Mouse (Mus musculus) left cerebral cortex, adult 8-10 months (tissue): Measurements from ENCODE around the gene 3100002H09Rik. TPM values are rescaled to one million over a fixed set of nuclear protein-coding genes. Genes with fewer than 3 reads are reported as not detected.

ENCODE experiments used
- DNase-seq, 2 experiments: peaks; one replicate each; pipeline ENCODE4 v3.0.0; 2022; ENCODE audit warnings: low spot score in 2 of 2
- total RNA-seq, 4 experiments: library from RNA; stranded (reverse); gene quantifications; 2 replicates each; pipeline ENCODE4 v1.2.4; 2022

The 3100002H09Rik gene
- total RNA-seq, 4 experiments from 2014 or later, result 0.53 to 0.74 (median 0.57) TPM; not detected in 1

DNA sequence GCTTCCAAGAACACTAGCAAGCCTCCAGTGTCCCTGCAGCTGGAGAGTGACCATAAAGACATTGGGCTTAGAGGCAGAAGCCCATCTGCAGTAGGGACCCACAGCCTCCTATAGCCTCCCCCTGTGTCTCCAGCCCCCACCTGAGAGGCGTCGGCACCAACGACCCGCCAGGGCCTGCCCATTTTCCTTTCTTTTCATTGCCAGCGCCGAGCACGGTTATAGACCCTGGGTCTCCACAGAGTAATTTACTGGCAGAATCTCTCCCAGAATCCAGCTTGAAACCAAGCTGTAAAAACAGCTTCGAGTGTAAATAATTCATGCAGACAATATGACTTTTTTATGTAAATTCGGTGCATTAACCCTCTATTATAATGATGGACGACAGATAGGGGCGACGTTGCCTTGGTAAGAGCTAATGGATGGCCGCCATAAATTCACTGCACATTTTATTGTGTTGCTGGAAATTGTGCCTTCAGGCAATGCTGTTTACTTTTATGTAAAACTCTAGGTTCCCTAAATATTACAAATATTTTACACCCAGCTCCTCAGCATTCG is 4.9 kb upstream of the 3100002H09Rik start:
- no peak for DNase-seq

- no peak for DNase-seq
Measured at GRCm38 (mm10) chr4:124614189-124614588, 3.6 kb upstream of the 3100002H09Rik start.

GRCm38 (mm10) chr4:124611768-124612167 is 1.2 kb upstream of the 3100002H09Rik start:
- DNase-seq, result no peak

DNA sequence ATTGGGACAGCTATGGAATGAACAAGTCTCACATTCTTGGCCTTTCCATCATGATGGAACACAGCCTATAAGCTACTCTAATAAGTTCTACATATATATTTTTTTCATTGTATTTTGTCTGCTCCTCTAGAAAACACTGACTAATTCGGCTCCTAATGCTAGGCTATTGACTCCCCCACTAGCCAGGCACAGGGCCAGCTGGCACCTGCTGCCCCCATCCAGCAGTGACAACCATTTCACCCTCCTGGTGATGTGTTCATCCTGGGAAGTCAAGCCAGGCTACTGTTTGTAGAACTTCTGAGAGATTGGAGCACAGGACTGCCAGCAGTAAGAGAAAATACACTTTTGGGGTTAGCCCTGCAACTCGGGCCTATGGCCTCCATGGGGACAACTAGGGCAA is 537 bp downstream of the 3100002H09Rik start:
- DNase-seq, result no peak

DNA sequence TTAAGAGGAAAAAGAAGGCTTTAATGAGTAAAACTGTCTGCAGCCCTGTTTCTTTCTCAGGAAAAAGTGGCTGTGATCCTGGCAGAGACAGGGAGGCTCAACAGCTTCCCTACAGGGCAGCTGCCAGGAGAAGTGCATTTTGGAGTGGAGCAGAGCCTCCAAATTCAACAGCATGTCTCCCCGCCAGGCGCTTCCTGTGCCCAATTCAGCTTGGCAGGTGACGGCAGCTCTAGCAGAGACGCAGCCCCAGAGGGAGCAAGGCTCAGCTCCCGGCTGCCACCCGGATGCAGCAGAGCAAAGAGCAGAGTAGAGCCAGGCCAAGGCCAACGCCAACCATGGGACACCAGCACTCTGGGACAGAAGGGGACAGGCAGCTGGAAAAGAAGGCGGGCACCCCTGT is 3.4 kb downstream of the 3100002H09Rik start:
- DNase-seq, result no peak

GRCm38 (mm10) chr4:124606180-124606579 is 4.4 kb downstream of the 3100002H09Rik start:
- DNase-seq, result no peak

DNA sequence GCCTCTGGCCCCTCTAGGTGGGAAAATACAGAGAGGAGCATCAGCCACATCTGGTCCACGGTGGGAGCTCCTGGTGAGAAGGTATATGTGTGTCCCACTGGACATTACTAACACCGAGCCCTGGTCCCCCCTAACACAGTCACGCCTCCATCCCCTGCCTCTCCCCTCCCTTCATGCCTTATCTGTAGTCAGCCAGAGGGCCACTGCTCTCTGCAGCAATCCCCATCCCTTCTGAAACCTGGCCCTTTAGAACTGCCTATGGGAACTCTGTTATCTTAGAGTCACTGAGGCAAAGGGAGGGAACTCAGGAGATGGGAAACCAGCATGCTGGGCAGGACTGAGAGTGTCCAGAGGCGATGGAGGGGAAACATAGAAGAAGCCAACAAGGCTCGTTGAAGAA is 5.3 kb downstream of the 3100002H09Rik start:
- DNase-seq, result no peak

DNA sequence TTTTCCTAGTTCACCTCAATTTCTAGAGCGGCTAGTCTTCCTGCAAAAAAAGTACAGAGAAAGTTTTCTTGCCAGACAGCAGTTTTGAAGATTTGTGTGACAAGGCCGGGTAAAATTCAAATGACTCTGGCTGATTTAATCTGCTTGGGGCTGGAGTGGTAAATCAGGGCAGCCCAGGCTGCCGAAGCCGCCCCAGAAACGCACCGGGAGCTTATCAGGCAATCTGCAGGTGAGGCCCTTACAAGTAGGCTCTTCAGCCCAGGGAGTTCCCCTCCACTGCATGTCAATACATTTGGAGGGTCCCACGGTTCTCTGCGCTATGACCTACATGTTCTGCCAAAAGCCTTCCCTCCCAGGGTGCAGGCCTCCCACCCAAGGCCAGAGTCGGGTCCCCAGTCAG is 6.9 kb downstream of the 3100002H09Rik start:
- DNase-seq, result no peak

DNA sequence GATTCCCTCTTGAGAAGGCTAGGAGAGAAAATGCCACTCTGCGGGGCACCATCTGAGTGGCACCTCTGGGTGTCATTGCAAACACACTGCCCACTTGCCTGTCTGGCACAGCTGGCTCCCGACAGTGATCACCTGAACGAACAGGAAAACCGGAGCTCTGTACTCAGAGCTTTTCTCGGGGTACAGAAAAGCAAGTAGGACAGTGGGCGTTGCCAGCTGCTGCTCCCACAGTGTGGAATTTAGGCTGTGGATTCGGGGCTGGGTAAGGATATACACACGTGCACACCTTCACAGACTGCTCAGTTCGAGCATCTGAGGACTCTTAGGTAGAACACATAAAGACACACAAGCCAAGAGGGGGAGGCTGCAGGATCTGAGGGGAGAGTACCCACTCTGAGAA is 14.7 kb downstream of the 3100002H09Rik start:
- peak in 1 of 2 experiments; percentile 52 for DNase-seq

DNA sequence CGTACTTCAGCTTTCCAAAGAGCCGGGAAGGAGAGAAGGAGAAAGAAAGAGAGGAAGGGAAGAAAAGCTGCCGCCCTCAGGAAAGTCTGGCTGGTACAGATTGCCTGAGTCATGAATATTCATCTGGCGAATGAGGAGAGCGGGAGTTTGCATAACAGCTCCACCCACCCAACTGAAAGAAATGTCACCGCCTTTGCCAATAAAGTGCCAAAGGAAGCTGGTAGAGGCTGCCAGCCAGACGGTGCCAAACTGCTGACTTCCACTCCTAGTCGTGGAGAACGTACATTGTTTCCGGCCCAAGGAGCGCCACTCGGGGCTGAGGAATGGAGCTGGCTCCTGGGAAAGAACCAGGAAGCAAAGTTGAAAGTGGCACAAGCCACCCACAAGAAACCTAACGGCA is 15.7 kb downstream of the 3100002H09Rik start:
- peak; percentile 69 to 90 for DNase-seq

DNA sequence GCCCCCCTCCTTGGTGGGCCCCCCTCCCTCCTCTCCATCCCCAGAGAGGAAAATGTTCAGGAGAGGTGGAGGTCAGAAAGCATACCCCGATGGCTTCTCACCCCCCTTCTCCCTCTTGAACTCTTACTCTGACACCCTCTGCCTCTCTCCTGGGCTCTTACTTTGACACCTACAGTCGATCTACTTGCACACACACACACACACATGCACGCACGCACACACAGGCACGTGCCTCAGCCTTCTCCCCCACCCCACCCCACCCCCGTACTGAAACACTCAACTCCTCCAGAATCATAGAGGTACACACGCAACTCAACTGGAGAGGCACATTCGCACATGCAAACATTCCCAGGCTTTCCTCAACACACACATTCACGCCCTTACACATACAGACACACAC is 16.9 kb downstream of the 3100002H09Rik start:
- DNase-seq, result no peak

DNA sequence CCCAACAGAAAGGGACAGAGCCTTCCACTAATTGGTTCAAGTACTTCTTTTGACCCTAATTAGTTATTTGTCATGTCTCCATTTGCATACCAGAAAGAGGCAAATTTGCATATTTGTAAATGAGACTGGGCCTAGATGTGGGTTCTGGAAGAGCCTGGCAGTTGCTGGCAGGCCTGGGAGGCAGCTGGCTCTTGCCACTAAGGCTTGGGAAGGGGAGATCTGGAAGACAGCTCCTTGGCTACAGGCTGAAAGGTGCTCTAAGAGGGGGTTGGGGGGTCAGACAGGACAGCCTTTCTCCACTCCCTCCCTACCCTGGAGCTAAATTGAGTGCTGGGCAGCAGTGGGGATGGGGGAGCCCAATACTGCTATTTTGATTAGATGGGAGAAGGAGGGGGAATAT is 17.4 kb downstream of the 3100002H09Rik start:
- DNase-seq, result no peak

DNA sequence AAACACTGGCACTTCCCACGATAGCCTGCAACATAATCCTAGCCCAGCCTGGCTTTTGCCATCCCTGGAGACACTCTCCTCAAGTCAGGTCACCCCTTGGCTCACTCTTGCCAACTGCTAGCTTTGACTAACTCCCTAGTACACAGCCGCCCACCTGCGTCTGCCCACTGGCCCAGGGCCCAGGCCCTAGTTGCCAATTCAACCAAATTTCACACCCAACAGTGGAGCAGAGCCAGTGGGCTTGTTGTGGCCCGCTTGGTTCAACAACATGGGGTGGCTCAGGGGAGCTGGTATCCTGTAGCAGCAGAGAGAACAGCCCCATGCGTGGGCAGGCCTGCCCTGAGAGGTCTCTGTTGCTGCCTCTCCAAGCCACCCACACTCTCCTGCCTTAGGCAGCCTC is 18.4 kb downstream of the 3100002H09Rik start:
- no peak for DNase-seq

DNA sequence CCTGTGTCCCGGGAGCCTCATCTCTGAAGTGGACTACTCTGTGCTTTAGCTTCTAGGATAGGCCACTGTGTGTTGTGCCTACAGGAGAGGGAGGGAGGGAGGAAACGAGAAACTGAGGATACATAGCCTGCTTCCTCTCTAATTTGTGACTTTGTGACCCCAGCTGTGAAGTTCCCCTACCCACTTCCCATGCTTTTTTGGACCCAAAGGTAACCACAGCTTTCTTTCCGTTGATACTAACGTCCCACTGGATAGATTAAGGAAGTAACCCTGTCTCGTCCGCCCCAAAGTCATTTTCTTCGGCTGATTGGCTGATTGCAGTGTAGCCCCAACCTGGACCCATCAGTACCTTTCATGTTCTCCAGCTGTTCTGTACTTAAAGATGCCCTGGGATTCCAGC is 29.9 kb downstream of the 3100002H09Rik start:
- no peak for DNase-seq

DNA sequence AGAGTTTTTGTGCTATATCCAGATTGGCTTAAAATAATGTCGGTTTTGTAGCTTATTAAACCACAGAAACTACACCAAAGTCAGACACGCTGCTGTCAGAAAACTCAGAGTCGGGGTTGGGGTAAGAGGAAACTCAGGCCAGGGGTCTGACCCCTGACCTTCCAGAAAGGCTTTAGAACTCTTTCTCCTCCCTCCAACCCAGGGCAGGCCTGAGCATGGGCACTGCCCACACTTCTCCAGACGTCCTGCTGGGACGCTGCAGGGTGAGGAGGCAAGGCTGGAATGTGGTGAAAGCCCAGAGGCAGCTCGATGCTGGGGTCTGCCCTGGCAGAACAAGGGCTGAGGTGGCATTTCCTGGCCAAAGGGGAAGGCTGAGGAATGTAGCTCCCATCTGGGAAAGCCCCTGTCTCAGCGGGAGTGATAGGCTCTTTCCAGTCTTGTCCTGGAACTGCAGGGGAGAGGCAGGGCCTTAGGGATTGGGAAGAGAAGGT is 34.6 kb downstream of the 3100002H09Rik start:
- no peak for DNase-seq

DNA sequence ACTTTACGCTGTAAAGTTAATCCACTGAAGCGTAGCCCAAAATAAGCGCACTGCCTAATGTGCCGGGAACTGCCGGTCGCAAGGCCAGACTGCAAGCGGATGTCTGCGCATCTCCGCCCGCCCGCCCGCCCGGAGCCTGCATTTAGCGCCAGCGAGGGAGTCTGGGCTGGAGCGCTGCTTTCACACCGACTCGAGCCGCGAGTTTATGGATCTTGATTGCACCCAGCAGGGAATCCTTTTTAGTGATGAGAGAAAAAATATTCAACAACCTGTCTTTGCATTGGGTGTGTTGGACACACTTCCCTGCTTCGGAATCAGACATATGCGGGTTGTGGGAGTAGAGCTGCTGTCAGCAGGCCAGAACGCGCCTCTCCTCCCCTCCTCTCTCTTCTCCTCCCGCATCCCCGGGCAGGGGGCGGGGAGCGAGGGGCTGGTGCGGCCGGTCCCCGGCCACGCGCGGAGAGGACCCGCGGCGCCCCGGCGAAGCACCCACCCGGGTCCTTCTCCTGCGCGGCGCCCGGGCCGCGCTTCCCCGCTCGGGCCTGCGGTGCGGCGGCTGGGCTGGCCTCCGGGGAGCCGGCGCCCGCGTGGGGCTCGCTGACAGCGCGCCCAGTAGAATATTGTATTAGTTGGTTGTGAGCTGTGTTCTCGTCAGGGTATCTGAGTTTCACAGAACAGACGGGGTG is 35.2 kb downstream of the 3100002H09Rik start:
- DNase-seq, result peak; percentile 30 to 73

DNA sequence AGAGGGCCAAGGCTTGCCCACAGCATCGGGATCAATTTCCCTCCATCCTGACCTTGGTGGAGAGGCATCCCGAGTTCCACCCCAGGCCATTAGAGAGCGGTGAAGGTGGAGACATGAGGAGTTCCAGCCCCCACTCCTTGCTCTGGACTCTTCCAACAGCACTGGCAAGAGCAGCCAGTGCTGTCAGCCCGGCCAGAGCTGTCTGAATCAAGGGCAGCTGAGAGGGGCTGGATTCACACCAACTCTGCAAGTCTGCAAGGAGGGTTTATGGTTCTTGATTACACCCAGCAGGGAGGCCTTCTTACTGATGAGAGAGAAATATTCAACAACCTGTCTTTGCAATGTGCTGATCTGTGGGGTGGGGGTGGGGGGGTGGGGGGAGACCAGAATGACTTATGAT is 37.0 kb downstream of the 3100002H09Rik start:
- DNase-seq, result no peak

DNA sequence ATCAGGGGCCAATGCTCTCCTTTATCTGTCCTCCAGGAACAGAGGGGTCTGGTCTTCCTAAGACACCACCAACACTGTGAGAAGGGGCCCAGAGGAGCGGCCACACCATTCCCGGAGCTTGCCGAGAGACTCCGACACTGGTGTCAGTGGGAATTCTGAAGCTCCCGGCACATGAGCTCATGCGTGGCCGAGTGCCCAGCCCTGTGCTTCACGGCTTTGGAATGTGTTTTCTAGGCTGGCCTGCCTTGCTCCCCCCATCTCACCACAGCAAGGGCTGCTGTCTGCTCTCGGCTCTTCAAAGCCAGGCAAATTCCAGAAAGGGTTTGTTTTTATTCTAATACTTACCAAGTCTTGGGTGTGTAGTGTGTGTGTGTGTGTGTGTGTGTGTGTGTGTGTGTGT is 39.6 kb downstream of the 3100002H09Rik start:
- DNase-seq, result no peak

DNA sequence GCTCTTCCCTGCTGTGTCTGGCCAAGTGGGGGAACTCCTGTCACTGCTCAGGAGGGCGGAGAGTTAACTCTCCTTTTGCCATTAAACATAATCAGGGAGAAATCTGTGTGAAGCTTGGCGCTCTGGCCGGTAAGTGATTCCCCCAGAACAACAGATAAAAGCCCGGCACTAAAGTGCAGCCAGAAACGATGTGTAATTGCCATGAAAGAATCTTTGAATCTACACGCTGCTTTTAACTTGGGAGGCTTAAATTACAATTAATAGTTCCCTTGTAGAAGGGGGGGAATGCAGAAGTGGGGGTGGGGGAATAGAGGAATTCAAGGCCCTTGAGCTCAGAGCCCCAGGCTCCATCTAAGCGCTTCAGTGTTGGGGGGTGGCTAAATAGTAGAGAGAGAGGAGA is 40.9 kb downstream of the 3100002H09Rik start:
- no peak for DNase-seq

GRCm38 (mm10) chr4:124563371-124563770 is 47.2 kb downstream of the 3100002H09Rik start:
- no peak for DNase-seq

DNA sequence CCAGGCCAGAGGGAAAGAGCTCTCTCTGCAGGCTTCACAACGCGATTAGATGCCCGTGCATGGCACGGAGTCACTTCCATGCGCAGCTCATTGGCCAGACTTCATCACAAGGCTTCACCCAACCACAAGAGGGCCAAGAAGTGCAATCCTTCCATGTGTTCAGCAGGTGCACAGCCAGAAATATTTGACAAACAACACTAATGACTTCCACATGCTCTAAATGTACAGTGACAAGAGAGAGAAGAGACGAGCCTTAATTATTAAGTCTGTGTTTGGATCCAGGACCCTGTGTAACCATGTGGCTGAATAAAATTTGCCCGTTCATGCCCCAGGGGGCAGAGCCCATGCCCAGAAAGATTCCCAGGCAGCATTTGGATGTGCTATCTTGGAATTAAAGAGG is 47.9 kb downstream of the 3100002H09Rik start:
- DNase-seq, result no peak
